7 mouse cellular contexts compared by ENCODE assay signal in genomic region chr10:121767295-121767694, GRCm38 (mm10). TPM values are rescaled to one million over a fixed set of nuclear protein-coding genes. Genes with fewer than 3 reads are reported as not detected.
DNase-seq lines count a peak whose midpoint lies in the region; ATAC-seq and TF ChIP-seq lines count a peak whose summit lies in the region.
"Not testable (repeated sequence)": the region's sequence is repeated elsewhere in the genome, so short reads cannot be mapped to it uniquely, and the experiment has no call there.

No protein-coding gene starts in this region.

- TF ChIP-seq EP300 in ES-Bruce4 (IDR thresholded peaks at IDR 0.05; ENCODE audit: insufficient read depth, low read depth, low read length); lung, postnatal 0 days (IDR thresholded peaks at IDR 0.05): not testable (repeated sequence)

- H3K27me3 ChIP-seq in ES-Bruce4 (ENCODE audit: control insufficient read depth, insufficient read depth, low read length, poor library complexity, severe bottlenecking); hindbrain, embryonic 10.5 days (ENCODE audit: insufficient read depth, poor library complexity, severe bottlenecking); lung, postnatal 0 days (replicated peaks; ENCODE audit: insufficient read depth, low read length); testis, adult 2 months (ENCODE audit: control insufficient read depth, insufficient read depth, low read length): not testable (repeated sequence)

- DNase-seq in adrenal gland, postnatal 14 days = peak; percentile 63
- DNase-seq in embryo, embryonic 10.5 days (ENCODE audit: low spot score) = peak; percentile 48
- DNase-seq in hindbrain, embryonic 10.5 days (ENCODE audit: low spot score) = peak; percentile 29
- DNase-seq in layer of hippocampus, adult 2 months (ENCODE audit: low spot score in 2 of 2); lung, postnatal 0 days (ENCODE audit: low spot score): not testable (repeated sequence)

- not testable (repeated sequence) for ATAC-seq in lung, postnatal 0 days

- 74% methylated on average over 3 of the region's 3 CpGs for WGBS in hindbrain, embryonic 10.5 days
- WGBS in lung, postnatal 0 days = 86% methylated on average over 3 of the region's 3 CpGs

- not testable (repeated sequence) for H3K4me3 ChIP-seq in ES-Bruce4 (ENCODE audit: low read depth, low read length); hindbrain, embryonic 10.5 days; layer of hippocampus, adult 2 months; lung, postnatal 0 days (ENCODE audit: low read depth, low read length); testis, adult 2 months (ENCODE audit: control insufficient read depth, low read depth, low read length)

- H3K9me3 ChIP-seq in ES-Bruce4 (replicated peaks; ENCODE audit: control insufficient read depth, insufficient read depth, low read length, poor library complexity, severe bottlenecking); hindbrain, embryonic 10.5 days; lung, postnatal 0 days (ENCODE audit: low read length): not testable (repeated sequence)

- not testable (repeated sequence) for H3K4me2 ChIP-seq in lung, postnatal 0 days (replicated peaks; ENCODE audit: low read depth, low read length)

- H3K27ac ChIP-seq in ES-Bruce4 (ENCODE audit: insufficient read depth, low read length); hindbrain, embryonic 10.5 days; layer of hippocampus, adult 2 months; lung, postnatal 0 days (ENCODE audit: low read length); testis, adult 2 months (ENCODE audit: control insufficient read depth, insufficient read depth, low read depth, low read length): not testable (repeated sequence)

- TF ChIP-seq POLR2A in ES-Bruce4 (IDR thresholded peaks at IDR 0.05; ENCODE audit: insufficient read depth, low read length); testis, adult 2 months (IDR thresholded peaks at IDR 0.05; ENCODE audit: control insufficient read depth, low read depth, low read length): not testable (repeated sequence)

- H3K9ac ChIP-seq in ES-Bruce4 (ENCODE audit: low read depth, poor library complexity, severe bottlenecking); lung, postnatal 0 days (replicated peaks; ENCODE audit: low read depth): not testable (repeated sequence)

- not testable (repeated sequence) for H3K36me3 ChIP-seq in ES-Bruce4 (ENCODE audit: control insufficient read depth, insufficient read depth, low read length, poor library complexity, severe bottlenecking); hindbrain, embryonic 10.5 days; lung, postnatal 0 days (ENCODE audit: insufficient read depth, low read length); testis, adult 2 months (ENCODE audit: control insufficient read depth, insufficient read depth, low read length)

- H3K4me1 ChIP-seq in ES-Bruce4 (ENCODE audit: control insufficient read depth, insufficient read depth, low read length); hindbrain, embryonic 10.5 days (replicated peaks); lung, postnatal 0 days (ENCODE audit: insufficient read depth, low read depth, low read length); testis, adult 2 months (ENCODE audit: control insufficient read depth, insufficient read depth, low read length): not testable (repeated sequence)

- TF ChIP-seq CTCF in ES-Bruce4 (IDR thresholded peaks at IDR 0.05; ENCODE audit: low read depth, low read length) = peak; percentile 51
- peak; percentile 55 for TF ChIP-seq CTCF in layer of hippocampus, adult 2 months (conservative IDR thresholded peaks at IDR 0.05)
- TF ChIP-seq CTCF in lung, postnatal 0 days (IDR thresholded peaks at IDR 0.05) = peak; percentile 50; the same call in 1 of the 2 replicates
- peak; percentile 34; the same call in 1 of the 2 replicates for TF ChIP-seq CTCF in testis, adult 2 months (IDR thresholded peaks at IDR 0.05; ENCODE audit: control insufficient read depth, insufficient read depth, insufficient replicate concordance, low read depth, low read length)

RNA-seq across cellular contexts. Expression of gene BC048403, which starts 27.6 kb away (rescaled TPM):
- 14.9 and 15.9 TPM in 2 replicates for polyA plus RNA-seq in ES-Bruce4 (2011; ENCODE audit: insufficient read depth, insufficient read length, low read depth, missing spikeins)
- 8.5 and 9.0 TPM in 2 replicates for total RNA-seq in adrenal gland, postnatal 14 days (2021)
- 2.5 and 3.0 TPM in 2 replicates for polyA plus RNA-seq in hindbrain, embryonic 10.5 days (2016; fragmentation: Nextera tagmentation; extraction: Ambion mirVana)
- 10 to 100 TPM in 1 of 2 experiments, 1 to 10 TPM in 1; 9.7 to 10.2 TPM for total RNA-seq in layer of hippocampus, adult 2 months (2021)
- 2.5 and 3.0 TPM in 2 replicates for polyA plus RNA-seq in lung, postnatal 0 days (2015; fragmentation: Nextera tagmentation; extraction: Ambion mirVana)
- 3.0 and 3.3 TPM in 2 replicates for polyA plus RNA-seq in testis, adult 2 months (2012; rRNA removed)
